Mouse (Mus musculus) CD4-positive naive resting alpha-beta T cell, adult 57 days (primary cell): ENCODE results near the gene Fbxo3. TPM values are rescaled to one million over a fixed set of nuclear protein-coding genes. Genes with fewer than 3 reads are reported as not detected.

ENCODE experiments used
- total RNA-seq: library from RNA; stranded (reverse); gene quantifications from one replicate; pipeline ENCODE4 v1.2.4, GENCODE M21; 2023

The Fbxo3 gene
- total RNA-seq, result 27.2 TPM

GRCm38 (mm10) chr2:104027458-104028138, at the start of gene Fbxo3:
Gene Fbxo3, plus strand, starts transcription at chr2:104027721.

GRCm38 (mm10) chr2:104028139-104028723, 710 bp downstream of the Fbxo3 start, which contains the start of gene 4931422A03Rik:
Gene 4931422A03Rik, minus strand, starts transcription at chr2:104028361.

GRCm38 (mm10) chr2:104065526-104065925, 38.0 kb downstream of the Fbxo3 start, which contains the start of gene Gm10912:
Gene Gm10912, plus strand, starts transcription at chr2:104065826.

GRCm38 (mm10) chr2:104068450-104068849, 40.9 kb downstream of the Fbxo3 start, which contains the start of gene Gm10799:
Gene Gm10799, minus strand, starts transcription at chr2:104068550.

GRCm38 (mm10) chr2:104069704-104070185, 42.2 kb downstream of the Fbxo3 start, which contains the start of gene Cd59b:
Gene Cd59b, plus strand, starts transcription at chr2:104069849.

GRCm38 (mm10) chr2:104095741-104096213, 68.3 kb downstream of the Fbxo3 start, which contains the start of gene Cd59a:
Gene Cd59a, plus strand, starts transcription at chr2:104095801.

Other genes with a start within 250 kb of the Fbxo3 start
- gene Caprin1, start 230.1 kb upstream of the Fbxo3 start, total RNA-seq, result 310 TPM
- gene Lmo2, start 69.7 kb upstream of the Fbxo3 start, total RNA-seq, result 8.6 TPM
- gene 4931422A03Rik, start 640 bp downstream of the Fbxo3 start, total RNA-seq, result not detected
- 0.47 TPM for gene Gm10912, start 38.1 kb downstream of the Fbxo3 start, total RNA-seq
- not detected for gene Gm10799, start 40.8 kb downstream of the Fbxo3 start, total RNA-seq
- gene Cd59b, start 42.1 kb downstream of the Fbxo3 start, total RNA-seq, result not detected
- gene Cd59a, start 68.1 kb downstream of the Fbxo3 start, total RNA-seq, result not detected
- gene A930018P22Rik, start 95.0 kb downstream of the Fbxo3 start, total RNA-seq, result not detected